ENCODE assay signal across 13 mouse cellular contexts in the genomic region with DNA sequence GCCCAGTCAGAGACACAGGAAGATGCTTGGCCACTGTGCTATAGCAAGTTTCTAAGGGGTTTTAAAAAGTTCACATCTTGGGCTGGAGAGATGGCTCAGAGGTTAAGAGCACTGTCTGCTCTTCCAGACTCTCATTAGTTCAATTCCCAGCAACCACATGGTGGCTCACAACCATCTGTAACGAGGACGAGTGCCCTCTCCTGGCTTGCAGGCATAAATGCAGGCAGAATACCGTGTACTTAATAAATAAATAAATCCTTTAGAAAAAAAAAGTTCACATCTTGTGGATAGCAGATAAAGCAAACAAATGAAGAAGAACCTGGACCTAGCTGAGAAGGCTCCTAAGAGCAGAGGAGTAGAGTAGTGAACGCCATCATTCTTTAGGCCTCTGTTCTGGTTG. TPM values are rescaled to one million over a fixed set of nuclear protein-coding genes. Genes with fewer than 3 reads are reported as not detected.
DNase-seq lines count a peak whose midpoint lies in the region; ATAC-seq and TF ChIP-seq lines count a peak whose summit lies in the region.
"Had no signal": no experiment of that assay in that cellular context is flagged by ENCODE, and none has a peak within 500 bp of the region (broad histone marks: within the 10 kb centered on the region; RNA-seq: fewer than 3 reads in every experiment).

No protein-coding gene starts in this region.

- intact Hi-C loops in gastrocnemius, postnatal 36 days (cut with DNase I): loop anchor here (5.0 kb wide), 1 partner anchor 35 kb away; no protein-coding TSS in a partner anchor

- no peaks in the 10 kb centered on the region for H3K9me3 ChIP-seq in forebrain, embryonic 11.5 days (ENCODE audit: control insufficient read depth, low read length)
- no peaks in the 10 kb centered on the region for H3K9me3 ChIP-seq in forebrain, embryonic 13.5 days (replicated peaks)
- H3K9me3 ChIP-seq in lung, embryonic 14.5 days (ENCODE audit: low read depth, low read length): no peaks in the 10 kb centered on the region
- H3K9me3 ChIP-seq: limb, embryonic 15.5 days had no signal

- H3K9ac ChIP-seq in forebrain, embryonic 11.5 days (ENCODE audit: low read length): no peak overlapping the region
- no peak overlapping the region for H3K9ac ChIP-seq in forebrain, embryonic 13.5 days
- H3K9ac ChIP-seq in lung, embryonic 14.5 days: no peak overlapping the region
- H3K9ac ChIP-seq: limb, embryonic 15.5 days had no signal

- no peak overlapping the region for H3K27ac ChIP-seq in forebrain, embryonic 11.5 days (ENCODE audit: low read depth, low read length)
- no peak overlapping the region for H3K27ac ChIP-seq in forebrain, embryonic 13.5 days
- no peak overlapping the region for H3K27ac ChIP-seq in lung, embryonic 14.5 days (ENCODE audit: low read depth)
- no peak overlapping the region for H3K27ac ChIP-seq in bone marrow macrophage, adult 2 months (ENCODE audit: insufficient read depth, low read depth, low read length)
- H3K27ac ChIP-seq: limb, embryonic 15.5 days had no signal

- H3K4me2 ChIP-seq in forebrain, embryonic 11.5 days (ENCODE audit: low read depth, low read length, severe bottlenecking): no peak overlapping the region
- no peak overlapping the region for H3K4me2 ChIP-seq in forebrain, embryonic 13.5 days
- H3K4me2 ChIP-seq in lung, embryonic 14.5 days: no peak overlapping the region
- H3K4me2 ChIP-seq: limb, embryonic 15.5 days had no signal

- no peaks in the 10 kb centered on the region for H3K27me3 ChIP-seq in forebrain, embryonic 11.5 days (ENCODE audit: control insufficient read depth, insufficient read depth, low read length)
- no peaks in the 10 kb centered on the region for H3K27me3 ChIP-seq in forebrain, embryonic 13.5 days
- H3K27me3 ChIP-seq in lung, embryonic 14.5 days (ENCODE audit: insufficient read depth, low read length): no peaks in the 10 kb centered on the region
- H3K27me3 ChIP-seq: limb, embryonic 15.5 days had no signal

- DNase-seq in forebrain, embryonic 11.5 days (ENCODE audit: low spot score): peak; percentile 61
- DNase-seq in lung, embryonic 14.5 days: peak; percentile 42
- DNase-seq in lung, postnatal 36 days: no peak
- peak; percentile 38 for DNase-seq in thymus, postnatal 0 days (ENCODE audit: low spot score)
- no peak for DNase-seq in adrenal gland, postnatal 36 days
- no peak for DNase-seq in gastrocnemius, postnatal 36 days
- DNase-seq: kidney, adult 11 months; right cerebral cortex, postnatal 14 days had no signal

- peaks cover 14% of the 10 kb centered on the region; the same call in 1 of the 2 replicates for H3K36me3 ChIP-seq in forebrain, embryonic 11.5 days (ENCODE audit: control insufficient read depth, insufficient read depth, low read length)
- peaks cover 98% of the 10 kb centered on the region for H3K36me3 ChIP-seq in forebrain, embryonic 13.5 days (ENCODE audit: poor library complexity, severe bottlenecking)
- H3K36me3 ChIP-seq in lung, embryonic 14.5 days (ENCODE audit: insufficient read depth): peaks cover 69% of the 10 kb centered on the region

- 55% methylated on average over 4 of the region's 4 CpGs for WGBS in forebrain, embryonic 11.5 days
- WGBS in forebrain, embryonic 13.5 days: 48% methylated on average over 4 of the region's 4 CpGs
- WGBS in lung, embryonic 14.5 days: 58% methylated on average over 4 of the region's 4 CpGs

- no peak for TF ChIP-seq POLR2A in bone marrow macrophage, adult 2 months (IDR thresholded peaks at IDR 0.05; ENCODE audit: borderline replicate concordance, low read depth, low read length)

- no peak overlapping the region for H3K4me3 ChIP-seq in forebrain, embryonic 11.5 days (ENCODE audit: low read depth, low read length)
- no peak overlapping the region for H3K4me3 ChIP-seq in forebrain, embryonic 13.5 days
- H3K4me3 ChIP-seq in lung, embryonic 14.5 days (ENCODE audit: low read depth, low read length): no peak overlapping the region
- no peak overlapping the region for H3K4me3 ChIP-seq in bone marrow macrophage, adult 2 months (ENCODE audit: insufficient read depth, low read length)
- H3K4me3 ChIP-seq: limb, embryonic 15.5 days had no signal

- H3K4me1 ChIP-seq in forebrain, embryonic 11.5 days (replicated peaks; ENCODE audit: control insufficient read depth, insufficient read depth, low read length): no peaks in the 10 kb centered on the region
- no peaks in the 10 kb centered on the region for H3K4me1 ChIP-seq in forebrain, embryonic 13.5 days
- H3K4me1 ChIP-seq in lung, embryonic 14.5 days (ENCODE audit: insufficient read depth): no peaks in the 10 kb centered on the region
- H3K4me1 ChIP-seq in bone marrow macrophage, adult 2 months (ENCODE audit: control insufficient read depth, insufficient read depth, low read length): peaks cover 13% of the 10 kb centered on the region
- H3K4me1 ChIP-seq: limb, embryonic 15.5 days had no signal

- TF ChIP-seq CTCF in lung, embryonic 14.5 days (IDR thresholded peaks at IDR 0.05; ENCODE audit: low read depth): peak; percentile 57
- peak; percentile 51 for TF ChIP-seq CTCF in bone marrow macrophage, adult 2 months (IDR thresholded peaks at IDR 0.05; ENCODE audit: low read depth, low read length)

- ATAC-seq in forebrain, embryonic 11.5 days (replicated peaks; ENCODE audit: low FRiP score): no peak
- no peak for ATAC-seq in forebrain, embryonic 13.5 days
- ATAC-seq in lung, embryonic 14.5 days (ENCODE audit: insufficient read depth): no peak

RNA-seq across cellular contexts. Expression of gene Pgd, which starts 16.2 kb away (rescaled TPM):
- polyA plus RNA-seq in forebrain, embryonic 11.5 days (2014; fragmentation: Nextera tagmentation; extraction: Ambion mirVana): 51.3 and 56.9 TPM in 2 replicates
- polyA plus RNA-seq in forebrain, embryonic 13.5 days (2015; fragmentation: Nextera tagmentation; extraction: Ambion mirVana): 96.4 and 107 TPM in 2 replicates
- polyA plus RNA-seq in lung, embryonic 14.5 days (2014; fragmentation: Nextera tagmentation; extraction: Ambion mirVana): 45.7 and 47.0 TPM in 2 replicates
- polyA plus RNA-seq in bone marrow macrophage, adult 2 months (2012; ENCODE audit: insufficient read depth, insufficient read length, missing spikeins): 365 and 378 TPM in 2 replicates
- polyA plus RNA-seq in thymus, postnatal 0 days (2015; fragmentation: Nextera tagmentation; extraction: Ambion mirVana): 77.6 and 89.0 TPM in 2 replicates
- 100 to 1,000 TPM; 304 to 318 TPM for total RNA-seq in adrenal gland, postnatal 36 days (2021)
- 10 to 100 TPM; 14.6 to 14.8 TPM for total RNA-seq in gastrocnemius, postnatal 36 days (2021)

RNA-seq across cellular contexts. Expression of gene Cenps, which starts 45.3 kb away (rescaled TPM):
- polyA plus RNA-seq in forebrain, embryonic 11.5 days (2014; fragmentation: Nextera tagmentation; extraction: Ambion mirVana): 49.5 and 52.3 TPM in 2 replicates
- 38.7 and 40.7 TPM in 2 replicates for polyA plus RNA-seq in forebrain, embryonic 13.5 days (2015; fragmentation: Nextera tagmentation; extraction: Ambion mirVana)
- 42.7 and 44.3 TPM in 2 replicates for polyA plus RNA-seq in lung, embryonic 14.5 days (2014; fragmentation: Nextera tagmentation; extraction: Ambion mirVana)
- 7.2 and 7.3 TPM in 2 replicates for polyA plus RNA-seq in bone marrow macrophage, adult 2 months (2012; ENCODE audit: insufficient read depth, insufficient read length, missing spikeins)
- 49.1 and 51.2 TPM in 2 replicates for polyA plus RNA-seq in thymus, postnatal 0 days (2015; fragmentation: Nextera tagmentation; extraction: Ambion mirVana)
- total RNA-seq in adrenal gland, postnatal 36 days (2021): 10 to 100 TPM; 10.8 to 11.3 TPM
- 1 to 10 TPM; 5.0 to 6.1 TPM for total RNA-seq in gastrocnemius, postnatal 36 days (2021)

RNA-seq across cellular contexts. Expression of gene Cort, which starts 56.2 kb away (rescaled TPM):
- polyA plus RNA-seq in forebrain, embryonic 11.5 days (2014; fragmentation: Nextera tagmentation; extraction: Ambion mirVana): 0.49 and 1.3 TPM in 2 replicates
- polyA plus RNA-seq in forebrain, embryonic 13.5 days (2015; fragmentation: Nextera tagmentation; extraction: Ambion mirVana): 0.28 TPM in 1 of 2 replicates, not detected in the other
- polyA plus RNA-seq in lung, embryonic 14.5 days (2014; fragmentation: Nextera tagmentation; extraction: Ambion mirVana): not detected in 2 replicates
- polyA plus RNA-seq in bone marrow macrophage, adult 2 months (2012; ENCODE audit: insufficient read depth, insufficient read length, missing spikeins): not detected in 2 replicates
- polyA plus RNA-seq in thymus, postnatal 0 days (2015; fragmentation: Nextera tagmentation; extraction: Ambion mirVana): 0.19 TPM in 1 of 2 replicates, not detected in the other
- total RNA-seq in adrenal gland, postnatal 36 days (2021): 1 to 10 TPM in 1 of 2 experiments, under 1 TPM in 1; 0.66 to 1.2 TPM
- total RNA-seq in gastrocnemius, postnatal 36 days (2021): not detected
- total RNA-seq: granulocyte monocyte progenitor cell, adult 5-6 weeks had no signal
- polyA plus RNA-seq: embryonic facial prominence, embryonic 11.5 days; limb, embryonic 15.5 days had no signal

Comparison
In these comparisons a context has a peak if more than half of its experiments do, and no peak if none do; other contexts are left out.
1. DNase-seq: peak in forebrain, embryonic 11.5 days (single experiment), lung, embryonic 14.5 days (single experiment) and thymus, postnatal 0 days (single experiment); none in lung, postnatal 36 days (single experiment), adrenal gland, postnatal 36 days (0 of 2) and gastrocnemius, postnatal 36 days (0 of 2).